Mouse (Mus musculus) WW6 (cell line): ENCODE measurements around the gene Mfap1b.
"Not testable (repeated sequence)": the region's sequence is repeated elsewhere in the genome, so short reads cannot be mapped to it uniquely, and the experiment has no call there.

Experiments
- DNase-seq: peaks from one replicate; pipeline ENCODE4 v3.0.0-alpha.2; 2013; ENCODE audit warnings: low read depth, low spot score

Gene Mfap1b

DNA sequence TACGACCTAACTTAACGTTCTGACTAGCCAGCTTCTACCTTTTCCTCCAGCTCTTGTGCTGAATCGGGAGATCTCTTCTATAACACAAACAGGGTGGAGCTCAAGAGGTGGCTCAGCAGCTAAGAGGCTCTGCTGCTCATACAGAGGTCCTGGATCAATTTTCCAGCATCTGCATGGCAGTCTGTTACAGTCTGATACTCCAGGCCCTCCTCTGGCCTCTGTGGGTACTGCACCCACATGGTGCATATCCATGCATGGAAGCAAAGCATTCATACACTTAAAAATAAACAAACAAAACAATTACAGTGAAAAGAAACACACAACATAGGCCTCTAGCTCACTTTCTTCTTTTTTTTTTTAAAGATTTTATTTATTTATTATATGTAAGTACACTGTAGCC, 1.1 kb downstream of the Mfap1b start:
- DNase-seq: not testable (repeated sequence)

DNA sequence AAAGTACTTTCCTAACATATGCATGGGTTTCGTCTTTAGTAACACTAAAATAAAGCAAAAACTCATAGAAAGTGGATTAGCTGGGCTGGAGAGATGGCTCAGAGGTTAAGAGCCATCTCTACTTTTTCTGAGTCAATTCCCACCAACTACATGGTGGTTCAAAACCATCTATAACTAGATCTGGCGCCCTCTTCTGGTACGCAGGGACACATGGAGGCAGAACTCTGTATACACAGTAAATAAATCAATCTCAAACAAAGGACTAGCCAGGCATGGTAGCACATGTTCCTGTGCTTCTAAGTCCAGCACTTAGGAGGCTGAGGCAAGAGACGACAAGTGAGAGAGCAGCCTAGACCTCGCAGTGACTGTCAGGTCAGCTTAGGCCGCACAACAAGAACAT, 4.9 kb downstream of the Mfap1b start:
- DNase-seq: not testable (repeated sequence)

DNA sequence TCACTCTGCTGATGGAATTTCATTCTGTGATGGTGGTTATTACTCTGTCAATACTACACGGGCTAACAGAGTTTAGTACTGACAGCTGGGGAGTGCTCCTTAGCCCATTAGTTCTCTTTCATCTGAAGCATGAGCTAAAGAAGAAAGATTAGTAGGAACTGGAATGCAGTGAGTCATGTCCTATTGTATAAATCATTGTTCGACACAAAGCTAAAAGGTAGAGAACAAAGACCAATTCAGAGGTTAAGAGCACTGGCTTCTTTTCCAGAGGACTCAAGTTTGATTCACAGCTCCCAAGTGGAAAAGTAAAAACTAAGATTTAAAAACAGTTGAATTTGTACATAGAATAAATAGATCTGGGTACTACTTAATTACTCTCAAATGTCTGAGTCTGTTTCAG, 13.8 kb downstream of the Mfap1b start:
- DNase-seq: no peak

DNA sequence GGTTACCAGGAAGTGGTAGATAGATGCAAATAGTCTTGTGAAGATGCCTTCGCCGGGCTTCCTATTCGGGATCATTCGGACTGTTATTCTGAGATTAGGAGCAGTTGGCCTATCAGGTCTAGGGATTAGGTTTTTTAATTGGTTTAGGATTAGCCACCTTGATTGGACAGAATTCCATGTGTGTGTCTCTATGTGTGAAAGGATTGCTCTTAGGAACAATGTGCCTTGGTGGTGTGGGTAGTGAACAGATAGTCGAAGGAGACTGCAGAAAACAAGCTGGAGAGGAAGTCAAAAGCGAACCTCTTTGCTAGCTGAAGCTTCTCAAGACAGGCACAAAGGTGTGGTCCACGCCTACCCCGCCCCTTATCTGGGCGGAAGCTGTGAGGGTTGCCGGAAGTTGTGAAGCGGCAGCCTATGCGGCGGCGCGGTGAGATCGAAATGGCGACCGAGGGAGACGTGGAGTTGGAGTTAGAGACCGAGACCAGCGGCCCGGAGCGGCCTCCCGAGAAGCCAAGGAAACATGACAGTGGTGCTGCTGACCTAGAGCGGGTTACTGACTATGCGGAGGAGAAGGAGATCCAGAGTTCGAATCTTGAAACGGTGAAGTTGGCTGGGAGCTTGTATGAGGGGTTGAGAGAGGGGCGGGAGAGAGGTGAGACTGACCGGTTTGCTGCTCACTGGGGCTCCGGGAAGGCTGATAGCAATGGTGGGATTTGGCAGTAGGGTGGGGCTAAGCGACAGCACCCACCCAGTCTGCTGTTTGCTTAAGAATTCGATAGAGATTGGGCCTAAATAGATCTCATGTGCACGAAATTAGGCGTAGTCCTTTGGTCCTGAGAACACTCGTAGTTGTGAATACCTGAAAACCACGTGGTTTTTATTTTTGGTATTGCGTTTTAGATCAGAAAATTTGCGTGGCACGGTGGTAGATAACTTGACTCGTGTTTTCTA, 16.9 kb downstream of the Mfap1b start, which contains the start of gene Serinc4:
TSS of gene Serinc4 (minus strand) at position 90 of the 951 bp plus-strand sequence.
- DNase-seq: peak; percentile 65

DNA sequence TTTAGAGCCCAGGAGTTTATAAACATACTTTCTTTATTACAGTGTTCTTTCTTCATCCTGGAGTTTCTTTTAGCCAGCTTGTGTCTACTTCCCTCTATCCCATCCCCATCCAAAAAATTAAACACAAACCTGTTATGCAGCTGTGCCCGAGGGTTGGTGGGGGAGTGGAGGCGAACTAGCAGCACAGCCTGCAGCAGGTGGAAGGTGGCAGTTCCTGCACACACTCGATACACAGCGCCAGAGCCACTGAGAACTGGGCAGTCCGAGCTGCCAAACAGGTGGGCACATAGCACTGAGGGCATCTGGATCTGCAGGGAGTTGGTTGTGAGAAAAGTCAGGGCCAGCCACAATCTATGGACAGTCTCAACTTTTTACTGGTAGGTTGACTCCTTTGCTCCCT, 18.3 kb downstream of the Mfap1b start:
- DNase-seq: no peak

DNA sequence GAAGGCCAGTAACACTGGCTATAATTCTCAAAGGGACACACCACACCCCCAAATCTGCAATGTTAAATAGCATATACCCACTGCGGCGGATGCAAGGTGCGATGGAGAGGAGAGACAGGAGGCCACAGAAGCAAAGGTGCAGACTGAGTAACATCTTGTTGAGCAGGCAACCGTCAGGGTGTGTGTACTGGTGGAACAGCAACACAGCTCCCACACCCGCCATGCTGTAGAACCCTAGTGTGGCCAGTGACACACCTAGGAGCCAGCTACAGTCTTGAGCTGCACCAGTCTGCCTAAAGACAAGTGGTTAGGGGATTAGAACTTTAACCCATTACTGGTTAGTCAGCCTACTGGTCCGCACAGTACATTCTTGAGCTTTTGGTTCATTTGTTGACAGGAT, 19.9 kb downstream of the Mfap1b start:
- no peak for DNase-seq

DNA sequence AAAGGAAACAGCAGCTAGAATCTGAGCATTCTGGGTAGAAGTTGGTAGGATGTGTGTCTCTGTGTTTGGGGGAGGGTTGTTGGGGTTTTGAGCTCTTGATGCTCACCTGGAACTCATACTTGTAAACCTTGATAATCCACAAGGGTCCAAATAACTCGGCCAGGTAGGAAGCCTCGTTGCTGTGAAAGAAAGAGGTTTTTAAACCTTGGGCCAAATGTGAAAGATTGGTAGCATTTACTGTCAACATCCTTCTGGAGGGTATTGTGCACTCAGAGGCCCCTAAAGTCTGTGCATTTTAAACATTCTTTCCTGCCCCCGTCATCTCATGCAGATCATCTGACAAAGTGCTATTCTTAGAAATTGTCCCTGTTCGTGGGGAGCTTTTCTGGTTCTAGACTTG, 20.9 kb downstream of the Mfap1b start, which contains the start of gene Hypk:
TSS of gene Hypk (plus strand) at position 301 of the 400 bp plus-strand sequence.
- DNase-seq: no peak

DNA sequence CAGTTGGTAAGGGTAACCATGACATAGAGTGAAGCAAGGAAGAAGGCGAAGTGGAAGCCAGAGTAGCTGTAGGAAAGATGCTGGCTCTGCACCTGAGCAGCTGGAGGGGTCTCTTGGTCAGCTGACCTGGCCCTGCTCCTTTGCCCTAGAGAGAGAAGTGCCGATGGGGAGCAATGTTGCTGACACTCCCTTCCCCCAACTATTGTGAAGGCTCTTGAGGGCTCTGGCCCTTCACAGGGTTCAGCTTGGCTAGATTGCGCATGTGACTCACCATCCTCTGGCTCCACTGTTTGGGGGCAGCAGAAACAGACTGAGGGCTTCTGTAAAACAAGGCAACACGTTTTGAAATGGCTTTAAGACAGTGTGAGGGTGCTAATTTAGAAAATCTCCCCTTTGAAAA, 21.5 kb downstream of the Mfap1b start:
- no peak for DNase-seq

DNA sequence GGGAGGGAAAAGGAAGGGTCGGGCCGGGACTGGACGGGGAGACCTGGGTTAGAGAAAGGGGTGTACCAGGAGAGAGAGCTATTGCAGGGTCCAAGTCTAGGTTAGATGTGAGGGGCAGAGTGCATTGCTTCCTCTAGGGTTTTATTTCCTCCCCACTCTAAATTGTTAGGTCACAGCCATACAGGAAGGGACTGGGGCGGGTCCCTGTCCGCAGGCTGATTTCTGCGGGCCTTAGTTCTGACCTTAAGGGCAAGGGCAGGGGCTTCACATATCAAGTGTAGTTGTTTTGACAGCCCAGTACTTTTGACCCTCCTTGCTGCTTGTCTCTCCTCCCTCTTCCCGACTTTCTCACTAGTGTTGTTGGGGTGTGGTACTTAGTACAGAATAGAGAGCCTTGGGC, 23.8 kb downstream of the Mfap1b start:
- DNase-seq: no peak

DNA sequence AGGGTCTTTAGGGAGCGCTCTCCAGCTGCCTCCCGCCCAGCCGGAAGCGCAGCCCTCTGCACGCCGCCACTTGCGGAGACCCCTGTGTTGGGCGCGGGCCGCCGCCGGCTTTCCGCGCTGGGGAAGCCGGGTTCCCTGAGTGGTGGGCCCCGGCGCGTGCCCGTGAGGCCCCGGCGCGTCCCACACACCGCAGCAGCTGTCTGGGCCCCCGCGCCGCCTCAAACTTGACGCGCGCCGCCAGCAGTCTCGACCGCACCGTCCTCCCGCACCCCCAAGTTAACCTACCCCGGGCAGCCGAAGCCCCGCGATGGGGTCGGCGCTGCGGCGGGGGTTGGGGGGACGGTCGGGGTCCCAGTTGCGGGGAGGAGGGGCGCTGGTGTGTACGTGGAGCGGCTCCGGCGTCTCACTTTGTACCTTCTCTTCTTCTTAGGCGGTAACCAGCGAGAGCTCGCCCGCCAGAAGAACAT, 24.3 kb downstream of the Mfap1b start:
- DNase-seq: no peak

DNA sequence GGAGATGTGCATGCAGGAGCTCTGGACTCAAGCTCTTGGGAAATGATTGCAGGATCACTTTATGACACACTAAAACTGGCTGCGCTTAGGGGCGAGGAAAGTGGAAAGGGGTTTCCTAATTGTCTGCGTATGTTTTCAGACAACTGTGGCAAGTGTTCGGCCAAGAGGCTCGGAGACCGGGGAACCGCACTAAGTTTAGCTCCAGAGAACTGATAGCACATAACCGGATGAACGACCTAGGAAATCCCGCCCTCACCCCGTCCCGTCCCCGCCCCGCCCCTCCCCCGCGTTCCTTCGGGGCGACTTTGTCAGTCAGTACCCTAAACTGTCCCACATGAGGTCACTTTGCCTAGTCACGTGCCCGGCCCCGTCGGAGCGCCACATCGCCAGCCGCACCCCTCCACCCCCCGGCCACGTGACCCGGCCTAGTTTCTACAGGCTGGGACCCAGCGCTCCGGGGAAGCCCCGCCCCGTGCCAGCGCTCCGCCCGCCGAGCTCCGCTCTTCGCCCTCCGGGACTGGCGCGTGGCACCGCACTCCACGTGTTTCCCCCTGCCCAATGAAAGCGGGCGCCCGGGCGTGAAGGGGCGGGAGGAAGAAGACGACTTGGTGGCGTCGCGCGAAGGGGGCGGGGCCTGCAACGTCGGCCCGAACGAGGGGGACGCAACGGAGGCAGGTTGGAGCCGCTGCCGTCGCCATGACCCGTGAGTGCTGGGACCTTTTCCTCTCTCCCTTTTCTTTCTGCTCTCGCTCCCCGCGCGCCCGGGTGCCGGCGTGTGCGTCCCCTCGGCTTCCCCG, 24.9 kb downstream of the Mfap1b start, which contains the start of gene Serf2:
TSS of gene Serf2 (plus strand) at position 457 of the 797 bp plus-strand sequence.
- DNase-seq: peak; percentile 98

DNA sequence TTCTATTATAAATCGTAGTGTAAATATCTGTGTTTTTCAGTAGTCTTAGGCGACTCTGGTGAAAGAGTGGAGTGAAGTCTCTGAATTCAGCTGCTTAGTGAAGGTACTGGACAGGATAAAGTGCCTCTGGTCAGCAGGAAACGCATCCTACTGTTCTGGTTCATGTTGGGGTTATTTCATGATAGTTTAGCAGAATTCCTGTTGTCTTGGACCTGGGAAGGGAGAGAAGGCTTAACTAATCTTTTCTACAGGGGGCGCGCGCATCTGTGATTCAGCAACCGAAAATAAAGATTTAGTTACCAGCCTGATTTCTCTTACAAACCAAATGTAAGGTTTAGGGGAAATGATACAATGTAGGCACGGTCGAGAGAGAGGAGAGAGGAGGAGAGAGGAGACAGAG, 25.7 kb downstream of the Mfap1b start:
- DNase-seq: no peak

DNA sequence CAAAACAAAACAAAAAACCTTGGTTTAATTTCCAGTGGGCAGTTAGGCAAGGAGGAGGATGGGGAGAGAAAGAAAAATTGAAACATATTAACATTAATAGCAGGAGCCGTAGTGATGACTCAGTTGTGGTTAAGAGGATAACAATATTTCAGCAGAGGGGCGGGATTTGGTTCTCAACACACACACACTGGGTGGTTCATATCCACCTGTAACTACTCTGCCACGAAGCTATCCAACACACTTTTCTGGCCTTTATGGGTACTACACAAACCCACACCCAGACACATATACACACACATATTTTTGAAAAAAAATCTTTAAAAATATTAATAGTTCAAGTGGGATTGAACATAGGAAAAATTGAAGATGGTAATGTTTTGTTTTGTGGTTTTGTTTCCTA, 26.9 kb downstream of the Mfap1b start:
- no peak for DNase-seq

DNA sequence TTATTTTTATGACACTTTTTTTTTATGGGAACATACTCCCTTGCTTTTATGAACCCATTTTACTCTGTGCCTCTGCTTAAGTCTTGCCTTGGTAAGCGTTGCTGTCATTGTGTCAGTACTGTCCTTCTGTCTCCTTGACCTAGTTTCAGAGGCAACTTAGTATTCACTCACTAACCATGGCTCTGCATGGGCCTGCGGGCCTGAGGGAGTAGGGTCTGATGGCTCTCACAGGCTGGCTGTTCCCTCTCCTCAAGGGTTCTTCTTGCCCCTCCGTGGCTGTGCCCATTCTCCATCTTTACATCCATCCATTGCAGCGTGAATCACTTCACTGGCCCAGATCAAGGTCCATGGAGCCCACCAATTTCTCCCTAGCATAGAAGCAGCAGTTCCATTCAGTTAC, 27.4 kb downstream of the Mfap1b start:
- DNase-seq: no peak

DNA sequence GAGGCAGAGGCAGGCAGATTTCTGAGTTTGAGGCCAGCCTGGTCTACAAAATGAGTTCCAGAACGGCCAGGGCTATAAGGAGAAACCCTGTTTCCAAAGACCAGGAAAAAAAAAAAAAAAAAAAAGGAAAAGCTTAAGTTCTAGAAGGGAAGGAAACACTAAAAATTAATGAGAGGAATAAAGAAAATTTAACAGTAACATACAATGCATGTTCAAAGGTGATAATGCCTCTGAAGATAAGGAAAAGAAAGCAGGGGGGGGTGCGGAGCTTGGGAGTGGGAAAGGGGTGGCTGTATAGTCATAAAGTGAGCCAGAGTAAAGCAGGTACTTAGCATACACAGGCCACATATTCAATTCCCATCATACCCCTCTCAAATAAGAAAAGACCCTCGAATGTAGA, 28.8 kb downstream of the Mfap1b start:
- no peak for DNase-seq

DNA sequence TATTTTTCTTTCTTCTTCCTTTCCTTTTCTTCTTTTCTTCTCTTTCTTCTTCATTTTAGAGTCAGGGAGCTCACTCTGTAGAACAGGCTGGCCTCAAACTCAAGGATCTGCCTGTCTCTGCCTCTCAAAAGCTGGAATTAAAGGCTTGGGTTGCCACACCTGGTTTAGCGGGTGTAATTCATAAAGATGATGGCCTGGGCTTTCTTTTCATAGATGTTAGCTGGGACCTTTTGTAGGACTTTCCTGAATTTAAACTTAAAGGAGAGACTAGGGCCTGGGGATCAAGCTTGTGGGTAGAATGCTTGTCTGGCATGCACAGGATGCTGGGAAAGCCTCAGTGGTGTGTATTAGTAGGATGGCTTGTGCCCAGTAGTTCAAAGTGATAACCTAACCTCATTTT, 29.7 kb downstream of the Mfap1b start, which contains the start of gene Ell3:
TSS of gene Ell3 (minus strand) at position 101 of the 400 bp plus-strand sequence.
- no peak for DNase-seq

DNA sequence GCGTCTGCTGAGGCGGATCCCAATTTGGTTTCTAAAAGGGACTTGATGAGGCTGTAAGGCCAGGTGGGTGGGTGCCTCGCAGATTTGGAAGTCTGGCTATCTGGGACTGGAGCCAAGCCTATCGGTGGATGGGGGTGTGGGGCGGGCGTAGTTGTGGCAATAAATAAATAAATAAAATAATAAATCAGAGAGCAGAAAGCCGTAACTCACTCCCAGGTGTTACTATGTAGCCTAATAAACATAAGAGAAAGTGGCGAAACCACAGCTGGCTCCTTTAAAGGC, 30.9 kb downstream of the Mfap1b start:
- DNase-seq: no peak

DNA sequence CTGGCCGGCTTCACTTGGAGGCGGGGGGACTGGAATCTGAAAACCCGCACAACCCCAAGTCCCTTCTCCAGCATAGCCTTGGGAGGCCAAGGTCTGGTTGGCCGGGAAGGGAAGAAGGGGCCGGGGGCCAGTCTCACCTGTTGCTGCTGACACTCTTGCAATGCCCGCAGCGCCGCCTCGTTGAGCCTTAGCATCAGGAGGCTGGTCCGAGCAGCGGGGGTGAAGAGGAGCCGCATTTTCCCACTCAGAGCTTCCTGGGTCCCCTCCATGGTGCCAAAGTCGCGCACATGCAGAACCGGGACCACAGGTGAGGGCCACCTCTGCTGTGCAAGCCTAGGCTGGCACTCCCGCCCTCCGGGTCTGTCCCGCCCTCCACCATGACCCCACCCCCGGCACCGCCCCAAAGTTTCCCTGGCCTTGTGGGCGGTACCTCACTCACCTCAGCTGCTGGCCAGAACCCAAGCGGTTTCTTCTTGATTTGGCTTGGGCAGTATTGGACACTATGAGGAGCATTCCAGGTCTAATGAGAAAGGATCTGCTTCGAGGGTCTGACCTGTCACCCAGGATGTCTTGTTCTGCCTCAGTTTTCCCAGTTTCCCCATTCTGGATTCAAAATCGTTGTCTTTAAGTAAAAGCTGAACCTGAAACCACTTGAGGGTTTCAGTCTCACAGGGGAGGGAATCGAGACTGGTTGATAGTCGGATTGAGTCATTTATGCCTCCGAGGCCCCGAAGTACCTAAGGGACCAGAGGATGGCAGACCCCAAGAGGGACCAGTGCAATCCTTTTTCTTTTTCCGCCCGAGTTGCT, 31.4 kb downstream of the Mfap1b start:
- no peak for DNase-seq

DNA sequence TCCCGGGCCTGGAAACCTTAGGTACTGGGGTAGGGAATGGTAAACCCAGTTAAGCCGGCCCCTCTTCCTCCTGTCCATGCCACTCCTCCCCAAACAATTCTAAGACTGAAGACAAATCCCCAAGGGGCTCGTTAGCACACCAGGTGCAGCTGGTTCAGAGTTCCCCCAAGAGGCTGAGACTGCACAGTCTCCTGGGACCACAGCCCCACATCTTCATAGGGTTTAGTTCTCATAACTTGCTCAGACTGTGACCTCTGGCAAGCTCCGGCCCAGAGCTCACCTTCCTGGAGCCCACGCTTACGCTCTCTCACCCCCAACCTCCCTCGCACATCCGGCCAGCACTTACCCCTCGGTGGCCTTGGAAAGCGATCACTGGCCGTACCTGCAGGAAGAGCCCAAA, 32.1 kb downstream of the Mfap1b start:
- DNase-seq: no peak

DNA sequence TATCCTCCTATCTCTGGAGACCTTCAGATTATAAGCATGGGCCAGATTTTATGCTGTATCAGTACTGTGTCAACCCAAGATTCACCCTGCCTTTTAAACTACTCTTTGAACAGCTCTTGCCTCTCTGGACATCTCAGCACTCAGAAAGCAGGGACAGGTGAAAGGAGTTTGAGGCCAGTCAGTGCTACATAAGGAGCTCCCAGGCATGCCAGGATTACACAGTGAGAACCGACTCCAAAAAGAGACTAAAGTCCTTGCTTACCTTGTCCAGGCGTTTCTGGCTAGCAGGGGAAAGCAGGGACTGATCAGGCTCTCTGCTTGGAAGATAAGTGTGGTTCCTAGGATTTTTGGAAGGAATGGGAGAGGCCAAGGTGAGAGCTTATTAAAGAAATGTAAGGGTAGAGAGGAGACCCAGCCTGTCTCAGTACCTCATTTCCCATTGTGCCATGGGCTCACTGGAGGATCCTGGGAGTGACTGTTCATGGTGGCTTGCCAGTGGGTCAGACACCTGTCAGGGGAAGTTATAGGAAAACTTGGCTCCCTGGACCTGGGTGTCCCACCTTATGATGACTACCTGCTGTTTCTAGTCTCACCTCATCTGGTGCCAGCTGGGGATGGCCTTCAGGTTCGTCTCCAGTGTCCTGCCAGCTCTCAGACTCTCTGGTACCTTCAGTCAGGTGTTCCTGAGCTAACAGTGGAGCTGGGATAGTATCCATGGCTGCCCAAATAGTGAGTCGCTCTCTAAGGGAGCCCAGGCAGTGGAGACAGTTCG, 32.8 kb downstream of the Mfap1b start:
- DNase-seq: no peak

DNA sequence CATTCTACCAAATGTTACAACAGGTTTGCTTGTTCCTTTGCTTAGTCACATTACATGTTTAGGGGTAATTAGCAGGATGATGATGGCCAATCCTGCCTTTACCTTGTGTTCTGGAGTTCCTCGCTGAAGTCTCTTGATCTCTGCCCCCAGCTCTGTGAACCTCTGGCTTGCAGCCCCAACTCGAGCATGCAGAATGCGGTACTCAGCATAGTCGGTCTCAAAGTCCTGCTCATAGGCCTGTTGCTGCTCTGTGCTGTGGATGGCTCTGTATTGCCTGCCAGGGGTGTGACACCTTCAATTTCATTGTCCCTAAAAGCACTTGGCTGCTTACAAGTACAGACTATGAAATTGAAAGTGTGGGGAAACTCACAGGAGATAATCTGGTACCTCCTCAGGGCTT, 34.1 kb downstream of the Mfap1b start:
- DNase-seq: no peak
